In the genomic region with DNA sequence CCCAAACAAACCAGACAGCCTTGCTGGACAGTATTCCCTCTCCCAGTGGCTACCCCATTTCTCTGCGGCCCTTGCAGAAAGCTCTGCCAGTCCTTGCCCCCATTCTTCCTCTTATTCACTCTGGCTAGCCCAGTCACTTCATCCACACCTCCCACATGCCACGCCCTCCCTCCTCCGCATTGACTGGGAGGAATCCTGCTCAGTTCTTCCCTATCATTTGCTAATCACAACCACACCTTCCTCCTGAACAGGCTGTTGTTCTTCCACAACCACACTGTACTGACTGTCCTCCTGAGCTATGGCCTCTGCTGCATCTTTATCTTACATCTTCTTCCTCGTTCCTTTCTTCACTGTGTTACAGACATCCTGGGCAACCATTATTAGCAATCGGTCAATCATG, we compare ENCODE assay signal across 22 mouse cellular contexts.
DNase-seq lines count a peak whose midpoint lies in the region; ATAC-seq and TF ChIP-seq lines count a peak whose summit lies in the region.
"Had no signal": no experiment of that assay in that cellular context is flagged by ENCODE, and none has a peak within 500 bp of the region (broad histone marks: within the 10 kb centered on the region; RNA-seq: fewer than 3 reads in every experiment).

No protein-coding gene starts in this region.

- no peak overlapping the region for H3K9ac ChIP-seq in forebrain, embryonic 11.5 days (ENCODE audit: low read length)
- no peak overlapping the region for H3K9ac ChIP-seq in forebrain, embryonic 16.5 days (replicated peaks; ENCODE audit: low read depth, low read length)
- H3K9ac ChIP-seq in intestine, embryonic 16.5 days (ENCODE audit: low read depth, low read length): no peak overlapping the region
- H3K9ac ChIP-seq in stomach, postnatal 0 days (ENCODE audit: low read length): no peak overlapping the region
- H3K9ac ChIP-seq: embryonic facial prominence, embryonic 15.5 days; forebrain, postnatal 0 days; heart, embryonic 12.5 days; liver, embryonic 15.5 days had no signal

- no peaks in the 10 kb centered on the region for H3K36me3 ChIP-seq in forebrain, embryonic 11.5 days (ENCODE audit: control insufficient read depth, insufficient read depth, low read length)
- H3K36me3 ChIP-seq in forebrain, embryonic 16.5 days (ENCODE audit: control insufficient read depth, insufficient read depth): no peaks in the 10 kb centered on the region
- no peaks in the 10 kb centered on the region for H3K36me3 ChIP-seq in intestine, embryonic 16.5 days (ENCODE audit: control insufficient read depth, insufficient read depth, low read length)
- H3K36me3 ChIP-seq in stomach, postnatal 0 days (ENCODE audit: control insufficient read depth, insufficient read depth, low read length): no peaks in the 10 kb centered on the region
- H3K36me3 ChIP-seq: embryonic facial prominence, embryonic 15.5 days; heart, embryonic 12.5 days; limb, embryonic 10.5 days; liver, embryonic 15.5 days; midbrain, embryonic 10.5 days had no signal

- no peaks in the 10 kb centered on the region for H3K27me3 ChIP-seq in forebrain, embryonic 11.5 days (ENCODE audit: control insufficient read depth, insufficient read depth, low read length)
- no peaks in the 10 kb centered on the region for H3K27me3 ChIP-seq in forebrain, embryonic 16.5 days (replicated peaks; ENCODE audit: control insufficient read depth, insufficient read depth, low read length)
- no peaks in the 10 kb centered on the region for H3K27me3 ChIP-seq in intestine, embryonic 16.5 days (replicated peaks; ENCODE audit: control insufficient read depth, insufficient read depth, low read length)
- H3K27me3 ChIP-seq in stomach, postnatal 0 days (ENCODE audit: control insufficient read depth, insufficient read depth, low read length): no peaks in the 10 kb centered on the region
- H3K27me3 ChIP-seq: embryonic facial prominence, embryonic 15.5 days had no signal

- H3K4me2 ChIP-seq in forebrain, embryonic 11.5 days (ENCODE audit: low read depth, low read length, severe bottlenecking): no peak overlapping the region
- H3K4me2 ChIP-seq in forebrain, embryonic 16.5 days (ENCODE audit: low read length): no peak overlapping the region
- no peak overlapping the region for H3K4me2 ChIP-seq in intestine, embryonic 16.5 days (ENCODE audit: low read depth, low read length)
- no peak overlapping the region for H3K4me2 ChIP-seq in stomach, postnatal 0 days (replicated peaks; ENCODE audit: low read depth)
- H3K4me2 ChIP-seq: embryonic facial prominence, embryonic 15.5 days; heart, embryonic 12.5 days; liver, embryonic 15.5 days had no signal

- no peak for TF ChIP-seq CTCF in stomach, postnatal 0 days (IDR thresholded peaks at IDR 0.05; ENCODE audit: low read depth)

- ATAC-seq in forebrain, embryonic 11.5 days (replicated peaks; ENCODE audit: low FRiP score): no peak
- ATAC-seq in forebrain, embryonic 16.5 days: no peak
- peak; percentile 79 for ATAC-seq in intestine, embryonic 16.5 days
- ATAC-seq in stomach, postnatal 0 days (ENCODE audit: low FRiP score, low TSS enrichment): peak; percentile 46; the same call in 1 of the 2 replicates
- ATAC-seq: hindbrain, postnatal 0 days; lung, postnatal 0 days had no signal

- no peaks in the 10 kb centered on the region for H3K4me1 ChIP-seq in forebrain, embryonic 11.5 days (replicated peaks; ENCODE audit: control insufficient read depth, insufficient read depth, low read length)
- peaks cover 27% of the 10 kb centered on the region for H3K4me1 ChIP-seq in forebrain, embryonic 16.5 days (replicated peaks; ENCODE audit: control insufficient read depth, insufficient read depth, low read length)
- H3K4me1 ChIP-seq in intestine, embryonic 16.5 days (ENCODE audit: control insufficient read depth, insufficient read depth, low read length): peaks cover 13% of the 10 kb centered on the region
- no peaks in the 10 kb centered on the region for H3K4me1 ChIP-seq in stomach, postnatal 0 days (replicated peaks; ENCODE audit: control insufficient read depth, insufficient read depth)
- H3K4me1 ChIP-seq: embryonic facial prominence, embryonic 15.5 days had no signal

- no peak overlapping the region for H3K4me3 ChIP-seq in forebrain, embryonic 11.5 days (ENCODE audit: low read depth, low read length)
- no peak overlapping the region for H3K4me3 ChIP-seq in forebrain, embryonic 16.5 days (replicated peaks; ENCODE audit: low read length)
- no peak overlapping the region for H3K4me3 ChIP-seq in intestine, embryonic 16.5 days (ENCODE audit: low read length)
- no peak overlapping the region for H3K4me3 ChIP-seq in stomach, postnatal 0 days (ENCODE audit: low read depth, low read length)
- H3K4me3 ChIP-seq: embryonic facial prominence, embryonic 15.5 days; heart, embryonic 12.5 days; limb, embryonic 10.5 days; liver, embryonic 15.5 days; midbrain, embryonic 10.5 days had no signal

- 86% methylated on average over 5 of the region's 5 CpGs for WGBS in forebrain, embryonic 11.5 days
- 88% methylated on average over 5 of the region's 5 CpGs for WGBS in forebrain, embryonic 16.5 days
- 59% methylated on average over 5 of the region's 5 CpGs for WGBS in intestine, embryonic 16.5 days
- 73% methylated on average over 5 of the region's 5 CpGs for WGBS in stomach, postnatal 0 days

- DNase-seq in forebrain, embryonic 11.5 days (ENCODE audit: low spot score): peak; percentile 10
- DNase-seq in ovary, postnatal 36 days (ENCODE audit: low spot score): peak; percentile 17
- no peak for DNase-seq in ovary, adult 18-20 months (ENCODE audit: low spot score)
- DNase-seq in stomach, postnatal 0 days (ENCODE audit: low spot score): no peak
- no peak for DNase-seq in heart, adult 9 months (ENCODE audit: low spot score in 2 of 2)
- no peak for DNase-seq in embryo, embryonic 11 days
- DNase-seq: adrenal gland, adult 2 months; cerebellum, postnatal 36 days; forebrain, postnatal 0 days; gastrocnemius, postnatal 36 days; heart, postnatal 10 days; kidney, adult 18-20 months; liver had no signal

- no peak overlapping the region for H3K27ac ChIP-seq in forebrain, embryonic 11.5 days (ENCODE audit: low read depth, low read length)
- H3K27ac ChIP-seq in forebrain, embryonic 16.5 days (ENCODE audit: low read length): no peak overlapping the region
- peak overlapping the region; percentile 45 for H3K27ac ChIP-seq in intestine, embryonic 16.5 days (ENCODE audit: low read length)
- no peak overlapping the region for H3K27ac ChIP-seq in stomach, postnatal 0 days (replicated peaks)
- H3K27ac ChIP-seq: embryonic facial prominence, embryonic 15.5 days; hindbrain, postnatal 0 days; limb, embryonic 10.5 days; liver, embryonic 15.5 days; midbrain, embryonic 10.5 days had no signal

- TF ChIP-seq EP300 in stomach, postnatal 0 days (optimal IDR thresholded peaks at IDR 0.05): no peak

- no peaks in the 10 kb centered on the region for H3K9me3 ChIP-seq in forebrain, embryonic 11.5 days (ENCODE audit: control insufficient read depth, low read length)
- no peaks in the 10 kb centered on the region for H3K9me3 ChIP-seq in forebrain, embryonic 16.5 days (ENCODE audit: control insufficient read depth, low read length)
- H3K9me3 ChIP-seq in intestine, embryonic 16.5 days (ENCODE audit: control insufficient read depth, low read length): no peaks in the 10 kb centered on the region
- no peaks in the 10 kb centered on the region for H3K9me3 ChIP-seq in stomach, postnatal 0 days (ENCODE audit: control insufficient read depth, low read length)
- H3K9me3 ChIP-seq: embryonic facial prominence, embryonic 15.5 days; heart, embryonic 12.5 days; limb, embryonic 10.5 days; liver, embryonic 15.5 days; midbrain, embryonic 10.5 days had no signal

Comparison
In these comparisons a context has a peak if more than half of its experiments do, and no peak if none do; other contexts are left out.
1. DNase-seq: peak in forebrain, embryonic 11.5 days (single experiment) and ovary, postnatal 36 days (single experiment); none in ovary, adult 18-20 months (single experiment), stomach, postnatal 0 days (single experiment), heart, adult 9 months (0 of 2) and embryo, embryonic 11 days (single experiment).
2. ATAC-seq: peak in intestine, embryonic 16.5 days (single experiment) and stomach, postnatal 0 days (single experiment); none in forebrain, embryonic 11.5 days (single experiment) and forebrain, embryonic 16.5 days (single experiment).